Mouse (Mus musculus) brain, embryonic 14.5 days (tissue): ENCODE results near the gene Mbd3l2.

ENCODE experiments used
- CTCF ChIP-seq: fragments of 200-500 bp; IDR thresholded peaks from 2 replicates; pipeline ENCODE4 v1.5.1; 2012; ENCODE audit warnings: inconsistent platforms, mild to moderate bottlenecking, moderate library complexity, borderline replicate concordance; ENCODE audit not compliant: insufficient read depth, insufficient read length; ENCODE audit errors: extremely low read depth
- POLR2A ChIP-seq: fragments of 200-500 bp; IDR thresholded peaks from 2 replicates; pipeline ENCODE4 v1.6.1; 2012; ENCODE audit warnings: mild to moderate bottlenecking, inconsistent platforms, borderline replicate concordance; ENCODE audit not compliant: poor library complexity, insufficient read depth, insufficient read length, severe bottlenecking; ENCODE audit errors: extremely low read depth

- TF ChIP-seq CTCF (no peak), POLR2A (no peak)
Observed at GRCm38 (mm10) chr9:18456520-18456919, 26.1 kb downstream of the Mbd3l2 start.
